Comparison of ENCODE assay signal across 9 mouse cellular contexts in genomic region chr16:18144201-18144600, GRCm38 (mm10). TPM values are rescaled to one million over a fixed set of nuclear protein-coding genes. Genes with fewer than 3 reads are reported as not detected.
A peak's percentile ranks its signal among the peaks of the same experiment; 100 is the strongest.
DNase-seq lines count a peak whose midpoint lies in the region; ATAC-seq lines count a peak whose summit lies in the region.
"Had no signal": no experiment of that assay in that cellular context is flagged by ENCODE, and none has a peak within 500 bp of the region (broad histone marks: within the 10 kb centered on the region; RNA-seq: fewer than 3 reads in every experiment).

No protein-coding gene starts in this region.

- H3K9me3 ChIP-seq in hindbrain, embryonic 16.5 days (ENCODE audit: control insufficient read depth, low read length), result no peaks in the 10 kb centered on the region
- H3K9me3 ChIP-seq in hindbrain, embryonic 12.5 days (replicated peaks), result no peaks in the 10 kb centered on the region

- 36% methylated on average over 8 of the region's 8 CpGs for WGBS in hindbrain, embryonic 16.5 days
- 68% methylated on average over 8 of the region's 8 CpGs for WGBS in hindbrain, embryonic 12.5 days

- no peaks in the 10 kb centered on the region for H3K36me3 ChIP-seq in hindbrain, embryonic 16.5 days (ENCODE audit: control insufficient read depth, insufficient read depth, low read length)
- H3K36me3 ChIP-seq in hindbrain, embryonic 12.5 days, result no peaks in the 10 kb centered on the region

- peaks cover 29% of the 10 kb centered on the region for H3K4me1 ChIP-seq in hindbrain, embryonic 16.5 days (ENCODE audit: control insufficient read depth, insufficient read depth, low read depth, low read length)
- peaks cover 49% of the 10 kb centered on the region for H3K4me1 ChIP-seq in hindbrain, embryonic 12.5 days

- ATAC-seq in hindbrain, embryonic 16.5 days, result peak; percentile 28; the same call in 1 of the 2 replicates
- no peak for ATAC-seq in hindbrain, embryonic 12.5 days (ENCODE audit: low FRiP score)
- ATAC-seq in erythroid progenitor cell, adult 5-6 weeks (replicated peaks; ENCODE audit: low FRiP score, poor library complexity, severe bottlenecking), result no peak
- ATAC-seq: Patski had no signal

- no peak overlapping the region for H3K4me2 ChIP-seq in hindbrain, embryonic 16.5 days (ENCODE audit: low read length)
- H3K4me2 ChIP-seq in hindbrain, embryonic 12.5 days (replicated peaks), result no peak overlapping the region

- peak overlapping the region; percentile 51; the same call in 1 of the 2 replicates for H3K27ac ChIP-seq in hindbrain, embryonic 16.5 days (ENCODE audit: low read depth, low read length)
- H3K27ac ChIP-seq in hindbrain, embryonic 12.5 days, result no peak overlapping the region

- peak; percentile 67 to 75 for DNase-seq in cerebellum, postnatal 36 days
- peak; percentile 51 for DNase-seq in left cerebral cortex, adult 11 months (ENCODE audit: low spot score)
- peak; percentile 72 for DNase-seq in right cerebral cortex, postnatal 14 days
- DNase-seq in spleen, adult 12 weeks (ENCODE audit: low spot score), result no peak
- DNase-seq in spleen, postnatal 4 days (ENCODE audit: low spot score in 2 of 2), result no peak

- no peaks in the 10 kb centered on the region for H3K27me3 ChIP-seq in hindbrain, embryonic 16.5 days (replicated peaks; ENCODE audit: control insufficient read depth, insufficient read depth, low read length)
- H3K27me3 ChIP-seq in hindbrain, embryonic 12.5 days, result no peaks in the 10 kb centered on the region; the same call in 1 of the 2 replicates

- H3K4me3 ChIP-seq in hindbrain, embryonic 16.5 days (ENCODE audit: low read length), result no peak overlapping the region
- H3K4me3 ChIP-seq in hindbrain, embryonic 12.5 days, result no peak overlapping the region

- H3K9ac ChIP-seq in hindbrain, embryonic 16.5 days (ENCODE audit: low read depth, low read length), result no peak overlapping the region
- H3K9ac ChIP-seq in hindbrain, embryonic 12.5 days, result no peak overlapping the region; the same call in 1 of the 2 replicates

RNA-seq across cellular contexts. Expression of gene Rtn4r, which starts 16.8 kb away (rescaled TPM):
- polyA plus RNA-seq in hindbrain, embryonic 16.5 days (2015; fragmentation: Nextera tagmentation; extraction: Ambion mirVana), result 15.6 and 24.3 TPM in 2 replicates
- polyA plus RNA-seq in hindbrain, embryonic 12.5 days (2016; fragmentation: Nextera tagmentation; extraction: Ambion mirVana), result 7.8 and 8.0 TPM in 2 replicates
- total RNA-seq in erythroid progenitor cell, adult 5-6 weeks (2015; ENCODE audit: low replicate concordance), result 1.4 TPM in 1 of 2 replicates, not detected in the other
- 1.6 TPM in 1 of 2 replicates, not detected in the other for total RNA-seq in erythroid progenitor cell, adult 5-6 weeks (2017; ENCODE audit: low replicate concordance)

RNA-seq across cellular contexts. Expression of gene Prodh, which starts 54.2 kb away (rescaled TPM):
- 5.7 and 6.8 TPM in 2 replicates for polyA plus RNA-seq in hindbrain, embryonic 16.5 days (2015; fragmentation: Nextera tagmentation; extraction: Ambion mirVana)
- 5.9 and 7.0 TPM in 2 replicates for polyA plus RNA-seq in hindbrain, embryonic 12.5 days (2016; fragmentation: Nextera tagmentation; extraction: Ambion mirVana)
- total RNA-seq in erythroid progenitor cell, adult 5-6 weeks (2015; ENCODE audit: low replicate concordance), result not detected in 2 replicates
- total RNA-seq in erythroid progenitor cell, adult 5-6 weeks (2017; ENCODE audit: low replicate concordance), result 3.4 and 5.0 TPM in 2 replicates

Comparison
In these comparisons a context has a peak if more than half of its experiments do, and no peak if none do; other contexts are left out.
1. DNase-seq: peak in cerebellum, postnatal 36 days (2 of 2), left cerebral cortex, adult 11 months (single experiment) and right cerebral cortex, postnatal 14 days (single experiment); none in spleen, adult 12 weeks (single experiment) and spleen, postnatal 4 days (0 of 2).